Mouse (Mus musculus) liver, embryonic 14.5 days (tissue): ENCODE measurements around the gene Krt86.

ENCODE experiments used
- CTCF ChIP-seq: IDR thresholded peaks from 2 replicates; pipeline ENCODE4 v1.5.1; 2016; ENCODE audit warnings: antibody characterized with exemption, low read depth, control low read depth
- EP300 ChIP-seq: IDR thresholded peaks from 2 replicates; pipeline ENCODE4 v1.6.1; 2016; ENCODE audit warnings: antibody characterized with exemption, low read depth

GRCm38 (mm10) chr15:101447444-101447843 is 25.8 kb upstream of the Krt86 start, which contains the start of gene Krt88:
- TF ChIP-seq CTCF (no peak), EP300 (no peak)
